ENCODE assay signal across 8 mouse cellular contexts in genomic region chr1:162859996-162860605, GRCm38 (mm10). TPM values are rescaled to one million over a fixed set of nuclear protein-coding genes. Genes with fewer than 3 reads are reported as not detected.
DNase-seq lines count a peak whose midpoint lies in the region; ATAC-seq and TF ChIP-seq lines count a peak whose summit lies in the region.

No protein-coding gene starts in this region.

- H3K4me2 ChIP-seq in limb, embryonic 12.5 days = no peak overlapping the region
- peak overlapping the region; percentile 57; the same call in 1 of the 2 replicates for H3K4me2 ChIP-seq in embryonic facial prominence, embryonic 14.5 days (ENCODE audit: low read depth, low read length)
- no peak overlapping the region for H3K4me2 ChIP-seq in kidney, embryonic 14.5 days (replicated peaks; ENCODE audit: low read depth, low read length)
- H3K4me2 ChIP-seq in myocyte (ENCODE audit: low read depth) = peak overlapping the region; percentile 41

- 77% methylated on average over 9 of the region's 9 CpGs for WGBS in limb, embryonic 12.5 days
- WGBS in limb, embryonic 10.5 days = 91% methylated on average over 9 of the region's 9 CpGs
- WGBS in embryonic facial prominence, embryonic 14.5 days = 53% methylated on average over 9 of the region's 9 CpGs
- 76% methylated on average over 9 of the region's 9 CpGs for WGBS in kidney, embryonic 14.5 days

- TF ChIP-seq POLR2A in myocyte (IDR thresholded peaks at IDR 0.05; ENCODE audit: insufficient read length, low read depth) = no peak

- no peak overlapping the region for H3K9ac ChIP-seq in limb, embryonic 12.5 days (replicated peaks)
- no peak overlapping the region for H3K9ac ChIP-seq in embryonic facial prominence, embryonic 14.5 days (ENCODE audit: low read depth, low read length)
- H3K9ac ChIP-seq in kidney, embryonic 14.5 days (ENCODE audit: low read depth, low read length) = no peak overlapping the region

- TF ChIP-seq CTCF in layer of hippocampus, adult 2 months (conservative IDR thresholded peaks at IDR 0.05) = no peak

- no peaks in the 10 kb centered on the region for H3K79me2 ChIP-seq in myocyte (ENCODE audit: control insufficient read depth, insufficient read depth)

- no peak overlapping the region for H3K4me3 ChIP-seq in limb, embryonic 12.5 days (replicated peaks)
- no peak overlapping the region for H3K4me3 ChIP-seq in limb, embryonic 10.5 days
- H3K4me3 ChIP-seq in embryonic facial prominence, embryonic 14.5 days (ENCODE audit: low read depth, low read length) = no peak overlapping the region
- H3K4me3 ChIP-seq in kidney, embryonic 14.5 days (ENCODE audit: low read length) = no peak overlapping the region
- peak overlapping the region; percentile 7 for H3K4me3 ChIP-seq in myocyte
- no peak overlapping the region for H3K4me3 ChIP-seq in layer of hippocampus, adult 2 months

- H3K27me3 ChIP-seq in limb, embryonic 12.5 days = no peaks in the 10 kb centered on the region
- no peaks in the 10 kb centered on the region for H3K27me3 ChIP-seq in limb, embryonic 10.5 days (ENCODE audit: low read depth, poor library complexity, severe bottlenecking)
- H3K27me3 ChIP-seq in embryonic facial prominence, embryonic 14.5 days (replicated peaks; ENCODE audit: control insufficient read depth, insufficient read depth, low read length) = no peaks in the 10 kb centered on the region
- no peaks in the 10 kb centered on the region for H3K27me3 ChIP-seq in kidney, embryonic 14.5 days (ENCODE audit: control insufficient read depth, insufficient read depth, low read length)
- H3K27me3 ChIP-seq in myocyte (ENCODE audit: control insufficient read depth, insufficient read depth, insufficient read length) = peaks cover under 1% of the 10 kb centered on the region

- H3K27ac ChIP-seq in limb, embryonic 12.5 days = 0 out of 2 replicates have a peak overlapping the region, but pooled peaks have one; percentile 25
- no peak overlapping the region; the same call in 1 of the 2 replicates for H3K27ac ChIP-seq in limb, embryonic 10.5 days
- no peak overlapping the region; the same call in 1 of the 2 replicates for H3K27ac ChIP-seq in embryonic facial prominence, embryonic 14.5 days (replicated peaks; ENCODE audit: low read depth, low read length)
- no peak overlapping the region for H3K27ac ChIP-seq in kidney, embryonic 14.5 days (ENCODE audit: low read depth, low read length)
- H3K27ac ChIP-seq in layer of hippocampus, adult 2 months = no peak overlapping the region

- no peaks in the 10 kb centered on the region for H3K9me3 ChIP-seq in limb, embryonic 12.5 days
- no peaks in the 10 kb centered on the region for H3K9me3 ChIP-seq in limb, embryonic 10.5 days (replicated peaks)
- no peaks in the 10 kb centered on the region for H3K9me3 ChIP-seq in embryonic facial prominence, embryonic 14.5 days (ENCODE audit: control insufficient read depth, low read length)
- H3K9me3 ChIP-seq in kidney, embryonic 14.5 days (ENCODE audit: control insufficient read depth, low read length) = no peaks in the 10 kb centered on the region

- H3K36me3 ChIP-seq in limb, embryonic 12.5 days = no peaks in the 10 kb centered on the region
- no peaks in the 10 kb centered on the region for H3K36me3 ChIP-seq in limb, embryonic 10.5 days
- H3K36me3 ChIP-seq in embryonic facial prominence, embryonic 14.5 days (ENCODE audit: control insufficient read depth, insufficient read depth, low read length) = no peaks in the 10 kb centered on the region
- H3K36me3 ChIP-seq in kidney, embryonic 14.5 days (ENCODE audit: control insufficient read depth, insufficient read depth, low read length) = no peaks in the 10 kb centered on the region
- H3K36me3 ChIP-seq in myocyte (ENCODE audit: control insufficient read depth, insufficient read depth) = no peaks in the 10 kb centered on the region

- no peak for DNase-seq in limb, embryonic 10.5 days (ENCODE audit: low spot score)
- DNase-seq in embryonic facial prominence, embryonic 14.5 days (ENCODE audit: low spot score) = peak; percentile 81
- DNase-seq in layer of hippocampus, adult 2 months (ENCODE audit: low spot score in 2 of 2) = no peak
- no peak for DNase-seq in Muller cell, postnatal 12 days (ENCODE audit: inconsistent ontology term)
- no peak for DNase-seq in heart, postnatal 10 days

- intact Hi-C loops in heart, postnatal 10 days (cut with DNase I) = no loop called here

- peaks cover 40% of the 10 kb centered on the region for H3K4me1 ChIP-seq in limb, embryonic 12.5 days (replicated peaks)
- peaks cover 30% of the 10 kb centered on the region for H3K4me1 ChIP-seq in limb, embryonic 10.5 days
- peaks cover 15% of the 10 kb centered on the region for H3K4me1 ChIP-seq in embryonic facial prominence, embryonic 14.5 days (ENCODE audit: control insufficient read depth, insufficient read depth, low read length)
- 0 out of 2 replicates have a peak, but pooled peaks cover 5% of the 10 kb centered on the region for H3K4me1 ChIP-seq in kidney, embryonic 14.5 days (ENCODE audit: control insufficient read depth, insufficient read depth, low read length)

- no peak overlapping the region for H3ac ChIP-seq in myocyte (ENCODE audit: control insufficient read depth, insufficient read length)

- no peak for ATAC-seq in limb, embryonic 12.5 days (ENCODE audit: insufficient number of reproducible peaks, insufficient read depth, low FRiP score, low TSS enrichment, low read depth)
- ATAC-seq in embryonic facial prominence, embryonic 14.5 days (ENCODE audit: low read depth) = peak; percentile 74; the same call in 1 of the 2 replicates
- ATAC-seq in kidney, embryonic 14.5 days (ENCODE audit: low FRiP score, low TSS enrichment) = 0 out of 2 replicates have a peak, but pooled peaks have one; percentile 36

TF ChIP-seq in myocyte, 11 proteins besides CTCF, POLR2A, EP300 and RAD21:
- TF ChIP-seq POLR2AphosphoS2 (IDR thresholded peaks at IDR 0.05; ENCODE audit: insufficient read length, low read depth) = no peak
- TF ChIP-seq TCF3 (IDR thresholded peaks at IDR 0.05; ENCODE audit: insufficient read length, low read depth) = peak; percentile 88
- peak; percentile 92 for TF ChIP-seq TCF12 (IDR thresholded peaks at IDR 0.05; ENCODE audit: insufficient read depth, poor library complexity, severe bottlenecking)
- TF ChIP-seq MYOD1 (IDR thresholded peaks at IDR 0.05; ENCODE audit: control insufficient read depth in 1 of 3, insufficient read length in 2 of 3, low read depth in 2 of 3) = peak; percentile 45 to 95 (median 79)
- no peak for TF ChIP-seq SRF (IDR thresholded peaks at IDR 0.05; ENCODE audit: control insufficient read depth, insufficient read length, low read depth)
- peak; percentile 80 to 94 (median 85) for TF ChIP-seq MYOG (IDR thresholded peaks at IDR 0.05; ENCODE audit: control insufficient read depth in 1 of 3, insufficient read depth in 1 of 3, insufficient read length in 2 of 3, low read depth in 2 of 3)

RNA-seq across cellular contexts. Expression of gene Fmo1, which starts 6.3 kb away (rescaled TPM):
- 3.2 and 4.7 TPM in 2 replicates for polyA plus RNA-seq in limb, embryonic 12.5 days (2016; fragmentation: Nextera tagmentation; extraction: Ambion mirVana)
- polyA plus RNA-seq in limb, embryonic 10.5 days (2016; fragmentation: Nextera tagmentation; extraction: Ambion mirVana) = 1.6 and 2.1 TPM in 2 replicates
- polyA plus RNA-seq in embryonic facial prominence, embryonic 14.5 days (2014; fragmentation: Nextera tagmentation; extraction: Ambion mirVana) = 62.1 and 79.1 TPM in 2 replicates
- polyA plus RNA-seq in kidney, embryonic 14.5 days (2014; fragmentation: Nextera tagmentation; extraction: Ambion mirVana) = 8.9 and 17.2 TPM in 2 replicates
- polyA plus RNA-seq in myocyte (2012; fragmentation: generic; extraction: Trizol) = 5.0 TPM
- 10 to 100 TPM in 1 of 2 experiments, 1 to 10 TPM in 1; 7.5 to 13.5 TPM for total RNA-seq in layer of hippocampus, adult 2 months (2021)
- 10 to 100 TPM; 33.4 to 41.8 TPM for total RNA-seq in heart, postnatal 10 days (2021)

RNA-seq across cellular contexts. Expression of gene Fmo2, which starts 38.4 kb away (rescaled TPM):
- polyA plus RNA-seq in limb, embryonic 12.5 days (2016; fragmentation: Nextera tagmentation; extraction: Ambion mirVana) = 0.05 TPM in 1 of 2 replicates, not detected in the other
- polyA plus RNA-seq in limb, embryonic 10.5 days (2016; fragmentation: Nextera tagmentation; extraction: Ambion mirVana) = 0.08 TPM in 1 of 2 replicates, not detected in the other
- polyA plus RNA-seq in embryonic facial prominence, embryonic 14.5 days (2014; fragmentation: Nextera tagmentation; extraction: Ambion mirVana) = 3.5 and 5.2 TPM in 2 replicates
- polyA plus RNA-seq in kidney, embryonic 14.5 days (2014; fragmentation: Nextera tagmentation; extraction: Ambion mirVana) = 0.99 and 1.2 TPM in 2 replicates
- not detected for polyA plus RNA-seq in myocyte (2012; fragmentation: generic; extraction: Trizol)
- 1 to 10 TPM; 2.4 to 2.7 TPM for total RNA-seq in layer of hippocampus, adult 2 months (2021)
- total RNA-seq in heart, postnatal 10 days (2021) = 1 to 10 TPM; 4.1 to 9.1 TPM

RNA-seq across cellular contexts. Expression of gene Fmo4, which starts 46.3 kb away (rescaled TPM):
- 0.20 and 0.41 TPM in 2 replicates for polyA plus RNA-seq in limb, embryonic 12.5 days (2016; fragmentation: Nextera tagmentation; extraction: Ambion mirVana)
- polyA plus RNA-seq in limb, embryonic 10.5 days (2016; fragmentation: Nextera tagmentation; extraction: Ambion mirVana) = 0.08 TPM in 1 of 2 replicates, not detected in the other
- polyA plus RNA-seq in embryonic facial prominence, embryonic 14.5 days (2014; fragmentation: Nextera tagmentation; extraction: Ambion mirVana) = 0.21 and 0.60 TPM in 2 replicates
- 0.17 and 0.60 TPM in 2 replicates for polyA plus RNA-seq in kidney, embryonic 14.5 days (2014; fragmentation: Nextera tagmentation; extraction: Ambion mirVana)
- polyA plus RNA-seq in myocyte (2012; fragmentation: generic; extraction: Trizol) = not detected
- total RNA-seq in layer of hippocampus, adult 2 months (2021) = not detected
- under 1 TPM in 1 of 2 experiments, not detected in 1; 0.27 TPM for total RNA-seq in heart, postnatal 10 days (2021)

Comparison
In these comparisons a context has a peak if more than half of its experiments do, and no peak if none do; other contexts are left out.
1. H3K4me2 ChIP-seq: peak in embryonic facial prominence, embryonic 14.5 days (single experiment) and myocyte (single experiment); none in limb, embryonic 12.5 days (single experiment) and kidney, embryonic 14.5 days (single experiment).